Mouse (Mus musculus) limb, embryonic 12.5 days (tissue): ENCODE measurements around the gene Nfx1. TPM values are rescaled to one million over a fixed set of nuclear protein-coding genes. Genes with fewer than 3 reads are reported as not detected.
"Not testable (repeated sequence)": the region's sequence is repeated elsewhere in the genome, so short reads cannot be mapped to it uniquely, and the experiment has no call there.

Source experiments
- ATAC-seq: fragments of 200-750 bp; cut with Nextera tagmentation; 2 replicates; pipeline ENCODE4 v1.8.0; 2017; ENCODE audit warnings: low read depth, moderate TSS enrichment; ENCODE audit not compliant: insufficient number of reproducible peaks, insufficient read depth, low FRiP score, low TSS enrichment
- H3K27ac ChIP-seq: fragments of 300-500 bp; sonication (generic); 2 replicates; pipeline ENCODE4 v1.5.1; 2016; ENCODE audit warnings: mild to moderate bottlenecking, moderate library complexity
- H3K27me3 ChIP-seq: fragments of 300-500 bp; sonication (generic); 2 replicates; pipeline ENCODE4 v1.6.1; 2016; ENCODE audit warnings: mild to moderate bottlenecking, moderate library complexity
- H3K36me3 ChIP-seq: fragments of 300-500 bp; sonication (generic); 2 replicates; pipeline ENCODE4 v1.6.1; 2016; ENCODE audit warnings: mild to moderate bottlenecking, moderate library complexity
- H3K4me1 ChIP-seq: fragments of 300-500 bp; sonication (generic); replicated peaks from 2 replicates; pipeline ENCODE4 v1.6.1; 2016
- H3K4me2 ChIP-seq: fragments of 300-500 bp; sonication (generic); 2 replicates; pipeline ENCODE4 v1.6.1; 2016; ENCODE audit warnings: mild to moderate bottlenecking, moderate library complexity
- H3K4me3 ChIP-seq: fragments of 300-500 bp; sonication (generic); replicated peaks from 2 replicates; pipeline ENCODE4 v1.5.1; 2016; ENCODE audit warnings: mild to moderate bottlenecking
- H3K9ac ChIP-seq: fragments of 300-500 bp; sonication (generic); replicated peaks from 2 replicates; pipeline ENCODE4 v1.6.1; 2016; ENCODE audit warnings: mild to moderate bottlenecking, moderate library complexity
- H3K9me3 ChIP-seq: fragments of 300-500 bp; sonication (generic); 2 replicates; pipeline ENCODE4 v1.6.1; 2016; ENCODE audit warnings: mild to moderate bottlenecking, moderate library complexity
- WGBS: fragments of 180-500 bp; shearing (Covaris S2); methylation state at CpG from one replicate; pipeline ENCODE4 v1.1.7; 2016; 5-methylcytosine and 5-hydroxymethylcytosine counted together
- polyA plus RNA-seq: library from polyadenylated mRNA; unstranded; fragments of >200 nt; fragmentation: Nextera tagmentation; extraction: Ambion mirVana; gene quantifications from 2 replicates; pipeline ENCODE4 v1.2.1, GENCODE M21; 2016

The Nfx1 gene
- 103 and 106 TPM in 2 replicates for polyA plus RNA-seq

DNA sequence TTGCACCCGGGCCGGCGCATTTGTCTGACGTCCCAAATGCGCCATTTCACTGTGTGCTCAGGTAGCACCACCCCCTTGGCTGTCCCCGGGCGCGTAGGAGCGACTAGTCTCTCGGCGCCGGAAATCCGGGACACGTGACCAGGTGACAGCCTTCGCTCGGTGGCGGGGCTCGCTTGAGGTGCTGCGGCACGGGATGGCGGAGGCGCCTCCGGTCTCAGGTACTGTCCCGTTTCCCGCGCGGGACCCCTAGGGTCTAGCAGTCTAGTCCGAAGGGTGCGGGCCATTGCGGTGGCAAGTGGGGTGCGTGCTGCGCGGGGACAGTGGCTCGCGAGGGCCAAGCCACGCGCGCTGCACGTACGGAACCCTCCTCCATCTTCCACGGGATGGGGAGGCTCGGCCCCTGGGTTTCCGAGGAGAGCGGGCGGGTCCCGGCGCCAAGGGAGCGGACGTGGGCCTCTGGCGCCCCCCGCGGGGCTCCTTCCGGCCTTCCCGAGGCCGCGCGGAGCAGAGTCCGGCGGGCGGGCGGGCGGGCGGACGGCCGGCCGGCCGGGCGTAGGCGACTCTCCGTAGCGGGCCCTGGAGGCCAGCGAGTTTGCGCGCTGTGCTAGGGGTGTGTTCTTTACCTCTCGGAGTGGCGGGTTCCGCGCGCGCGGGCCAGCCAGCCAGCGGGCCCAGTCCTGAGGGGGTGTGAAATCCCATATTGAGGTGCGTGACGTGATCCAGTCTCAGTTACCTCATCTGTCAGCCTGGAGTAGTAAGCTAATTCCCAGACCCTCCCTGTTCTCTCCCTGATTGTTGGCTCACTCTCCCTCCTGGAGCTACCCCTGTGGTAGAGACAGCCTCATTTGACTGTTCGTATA, at the start of gene Nfx1:
Gene Nfx1 (plus strand): TSS at position 65 of the 860 bp plus-strand sequence.
- H3K9ac ChIP-seq = peak within 1 kb of the TSS; percentile 82
- peak within 1 kb of the TSS; percentile 94 for H3K27ac ChIP-seq
- H3K4me1 ChIP-seq = peaks cover 18% of the 10 kb centered on the region
- ATAC-seq = peak; percentile 95
- peak within 1 kb of the TSS; percentile 75 for H3K4me2 ChIP-seq
- H3K9me3 ChIP-seq = no peaks in the 10 kb centered on the region
- peaks cover 28% of the 10 kb centered on the region for H3K36me3 ChIP-seq
- H3K4me3 ChIP-seq = peak within 1 kb of the TSS; percentile 94
- WGBS = under 1% methylated on average over 81 of the region's 85 CpGs
- no peaks in the 10 kb centered on the region for H3K27me3 ChIP-seq

DNA sequence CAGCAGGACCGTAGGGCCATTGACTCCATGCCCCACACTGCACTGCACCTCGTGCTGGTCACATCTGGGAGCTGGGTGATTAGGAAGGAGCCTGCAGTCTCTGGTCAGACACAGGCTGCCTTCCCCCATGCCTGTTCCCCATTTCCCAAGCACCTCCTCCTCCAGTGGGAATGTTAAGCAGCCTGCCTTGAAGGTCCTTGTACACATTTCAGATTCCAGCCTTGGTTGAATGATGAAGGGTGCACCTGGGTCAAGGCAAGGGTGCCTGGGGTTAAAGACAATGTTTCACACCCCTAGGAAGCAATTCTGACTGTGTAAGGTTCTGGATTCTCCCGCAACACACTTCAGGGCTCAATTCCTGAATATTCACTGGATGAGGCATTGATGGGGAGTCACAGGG, 49.4 kb upstream of the Nfx1 start:
- Histone ChIP-seq H3K27me3 (no peaks in the 10 kb centered on the region), H3K36me3 (no peaks in the 10 kb centered on the region), H3K27ac (no peak overlapping the region), H3K9me3 (no peaks in the 10 kb centered on the region), H3K4me3 (no peak overlapping the region), H3K4me2 (no peak overlapping the region), H3K4me1 (no peaks in the 10 kb centered on the region), H3K9ac (no peak overlapping the region)
- 61% methylated on average over 3 of the region's 3 CpGs for WGBS
- no peak for ATAC-seq

GRCm38 (mm10) chr4:40923087-40923651, 47.5 kb upstream of the Nfx1 start:
- no peak overlapping the region for H3K9ac ChIP-seq
- H3K4me1 ChIP-seq = no peaks in the 10 kb centered on the region
- WGBS = 72% methylated on average over 6 of the region's 6 CpGs
- H3K27ac ChIP-seq = no peak overlapping the region
- H3K4me3 ChIP-seq = no peak overlapping the region
- no peaks in the 10 kb centered on the region for H3K9me3 ChIP-seq
- no peaks in the 10 kb centered on the region for H3K27me3 ChIP-seq
- ATAC-seq = no peak
- no peaks in the 10 kb centered on the region for H3K36me3 ChIP-seq
- H3K4me2 ChIP-seq = no peak overlapping the region

GRCm38 (mm10) chr4:40925568-40925967, 45.1 kb upstream of the Nfx1 start:
- 63% methylated on average over 3 of the region's 3 CpGs for WGBS
- H3K27ac ChIP-seq = no peak overlapping the region
- H3K36me3 ChIP-seq = no peaks in the 10 kb centered on the region
- H3K27me3 ChIP-seq = no peaks in the 10 kb centered on the region
- no peak for ATAC-seq
- no peak overlapping the region for H3K4me2 ChIP-seq
- no peaks in the 10 kb centered on the region for H3K9me3 ChIP-seq
- no peaks in the 10 kb centered on the region for H3K4me1 ChIP-seq
- H3K4me3 ChIP-seq = no peak overlapping the region
- H3K9ac ChIP-seq = no peak overlapping the region

GRCm38 (mm10) chr4:40929046-40929445, 41.7 kb upstream of the Nfx1 start:
- Histone ChIP-seq H3K27ac (no peak overlapping the region), H3K4me1 (no peaks in the 10 kb centered on the region), H3K27me3 (no peaks in the 10 kb centered on the region), H3K9ac (no peak overlapping the region), H3K36me3 (peaks cover 26% of the 10 kb centered on the region), H3K9me3 (no peaks in the 10 kb centered on the region), H3K4me2 (no peak overlapping the region), H3K4me3 (no peak overlapping the region)
- 85% methylated on average over 7 of the region's 7 CpGs for WGBS
- no peak for ATAC-seq

GRCm38 (mm10) chr4:40933694-40934093, 37.0 kb upstream of the Nfx1 start:
- 91% methylated on average over 5 of the region's 5 CpGs for WGBS
- Histone ChIP-seq H3K4me2 (no peak overlapping the region), H3K9ac (no peak overlapping the region), H3K4me3 (no peak overlapping the region), H3K27ac (no peak overlapping the region), H3K9me3 (no peaks in the 10 kb centered on the region), H3K4me1 (no peaks in the 10 kb centered on the region), H3K27me3 (no peaks in the 10 kb centered on the region), H3K36me3 (peaks cover 70% of the 10 kb centered on the region)
- no peak for ATAC-seq

DNA sequence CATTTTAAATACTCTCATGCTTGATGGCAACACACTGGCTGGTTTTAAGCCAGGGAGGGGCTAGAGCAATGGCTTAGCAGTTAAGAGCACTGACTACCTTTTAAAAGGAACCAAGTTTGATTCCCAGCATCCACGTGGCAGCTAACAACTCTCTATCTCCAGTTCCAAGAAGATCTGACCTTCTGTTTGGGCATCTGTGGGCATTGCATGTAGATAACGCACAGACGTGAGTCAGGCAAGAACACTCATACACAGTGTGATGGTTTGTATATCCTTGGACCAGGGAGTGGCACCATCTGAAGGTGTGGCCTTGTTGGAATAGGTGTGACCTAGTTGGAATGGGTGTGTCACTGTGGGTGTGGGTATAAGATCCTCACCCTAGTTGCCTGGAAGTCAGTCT, 36.3 kb upstream of the Nfx1 start:
- not testable (repeated sequence) for H3K4me3 ChIP-seq, H3K27me3 ChIP-seq, H3K9me3 ChIP-seq, ATAC-seq, H3K4me2 ChIP-seq, H3K27ac ChIP-seq, H3K4me1 ChIP-seq, H3K9ac ChIP-seq
- 89% methylated on average over 3 of the region's 3 CpGs for WGBS
- peaks cover 77% of the 10 kb centered on the region for H3K36me3 ChIP-seq

DNA sequence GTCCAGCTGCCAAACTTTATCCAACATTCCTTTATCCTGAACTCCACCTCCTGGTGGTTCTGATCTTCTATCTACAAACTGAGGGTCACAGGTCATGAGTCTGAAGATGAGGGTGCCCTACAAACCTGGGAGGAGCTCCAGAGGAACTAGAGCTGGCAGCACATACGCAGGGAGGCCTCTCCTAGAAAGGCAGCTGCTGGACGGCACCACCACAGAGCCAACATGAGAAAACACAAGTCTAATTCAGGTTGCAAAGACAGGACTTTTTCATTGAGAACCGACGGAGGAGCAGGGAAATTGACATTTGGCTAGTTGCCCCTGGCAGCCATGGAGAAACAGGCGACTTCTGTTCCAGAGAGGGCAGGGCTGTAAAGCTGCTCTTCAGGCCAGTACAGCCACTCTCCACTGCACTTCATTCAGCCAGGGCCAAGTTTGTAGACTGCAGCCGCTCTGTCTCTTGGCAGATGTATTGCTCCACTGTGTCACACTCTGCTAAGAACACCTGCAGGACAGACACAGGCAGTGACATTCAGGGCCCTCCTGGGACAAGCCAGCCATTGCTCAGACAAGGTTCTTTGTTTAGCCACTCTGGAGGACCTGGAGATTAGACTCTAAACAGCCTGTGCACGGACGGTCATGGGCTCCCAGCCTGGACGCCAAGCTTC, 34.4 kb upstream of the Nfx1 start:
- no peak for ATAC-seq
- H3K27ac ChIP-seq = no peak overlapping the region
- H3K36me3 ChIP-seq = peaks cover 96% of the 10 kb centered on the region

DNA sequence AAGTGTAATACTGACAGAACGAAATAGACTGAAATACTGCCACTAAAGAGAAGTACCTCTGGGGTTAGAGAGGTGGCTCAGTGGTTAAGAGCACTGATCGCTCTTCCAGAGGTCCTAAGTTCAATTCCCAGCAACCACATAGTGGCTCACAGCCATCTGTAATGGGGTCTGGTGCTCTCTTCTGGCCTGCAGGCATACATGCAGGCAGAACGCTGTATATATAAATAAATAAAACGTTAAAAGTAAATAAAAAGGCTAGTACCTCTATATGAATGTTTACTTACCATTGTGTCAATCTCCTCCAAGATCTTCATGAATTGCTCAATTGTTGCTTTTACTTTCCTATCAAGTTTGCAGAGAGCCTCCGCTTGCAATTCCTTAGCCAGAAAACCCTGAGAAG, 31.9 kb upstream of the Nfx1 start:
- Histone ChIP-seq H3K4me3 (no peak overlapping the region), H3K27ac (no peak overlapping the region), H3K4me2 (no peak overlapping the region), H3K36me3 (peaks cover 97% of the 10 kb centered on the region), H3K4me1 (no peaks in the 10 kb centered on the region), H3K9ac (no peak overlapping the region), H3K9me3 (peaks cover 10% of the 10 kb centered on the region), H3K27me3 (no peaks in the 10 kb centered on the region)
- no peak for ATAC-seq
- 94% methylated on average over 5 of the region's 5 CpGs for WGBS

More for the DNA sequence above, 34.4 kb upstream of the Nfx1 start:
- Histone ChIP-seq H3K9me3 (peaks cover 10% of the 10 kb centered on the region), H3K4me1 (no peaks in the 10 kb centered on the region), H3K4me3 (no peak overlapping the region), H3K27me3 (no peaks in the 10 kb centered on the region), H3K9ac (no peak overlapping the region), H3K4me2 (no peak overlapping the region)
- WGBS = 90% methylated on average over 9 of the region's 9 CpGs

DNA sequence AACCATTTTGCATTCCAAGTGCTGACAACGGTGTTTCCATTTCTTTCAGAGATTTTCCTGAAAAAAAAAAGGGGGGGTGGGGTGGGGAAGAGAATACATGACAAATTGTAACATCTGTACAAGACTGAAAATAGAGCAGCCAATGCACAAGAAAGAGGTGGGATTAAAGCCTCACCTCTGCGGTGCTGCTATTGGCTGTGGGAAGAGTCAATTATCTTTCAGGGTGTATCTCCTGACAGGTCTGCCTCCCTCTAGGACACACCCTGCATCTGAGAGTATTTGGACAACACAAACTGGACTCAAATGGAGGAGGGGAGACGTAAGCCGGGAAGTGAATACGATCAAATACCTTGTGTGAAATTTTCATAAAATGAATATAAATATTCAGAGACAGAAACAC, 27.1 kb upstream of the Nfx1 start:
- Histone ChIP-seq H3K4me2 (no peak overlapping the region), H3K9ac (no peak overlapping the region), H3K9me3 (peaks cover 10% of the 10 kb centered on the region), H3K36me3 (peaks cover 77% of the 10 kb centered on the region), H3K4me3 (no peak overlapping the region), H3K27ac (no peak overlapping the region), H3K4me1 (peaks cover 15% of the 10 kb centered on the region), H3K27me3 (no peaks in the 10 kb centered on the region)
- WGBS = 95% methylated on average over 5 of the region's 5 CpGs
- ATAC-seq = no peak

- Histone ChIP-seq H3K9ac (peak overlapping the region; percentile 90), H3K4me1 (peaks cover 23% of the 10 kb centered on the region), H3K27ac (no peak overlapping the region), H3K36me3 (peaks cover 60% of the 10 kb centered on the region), H3K9me3 (no peaks in the 10 kb centered on the region), H3K4me2 (peak overlapping the region; percentile 76), H3K27me3 (no peaks in the 10 kb centered on the region), H3K4me3 (peak overlapping the region; percentile 88)
- 90% methylated on average over 7 of the region's 7 CpGs for WGBS
- ATAC-seq = no peak
Measured at GRCm38 (mm10) chr4:40946516-40947121, 24.1 kb upstream of the Nfx1 start.
